In the genomic region with DNA sequence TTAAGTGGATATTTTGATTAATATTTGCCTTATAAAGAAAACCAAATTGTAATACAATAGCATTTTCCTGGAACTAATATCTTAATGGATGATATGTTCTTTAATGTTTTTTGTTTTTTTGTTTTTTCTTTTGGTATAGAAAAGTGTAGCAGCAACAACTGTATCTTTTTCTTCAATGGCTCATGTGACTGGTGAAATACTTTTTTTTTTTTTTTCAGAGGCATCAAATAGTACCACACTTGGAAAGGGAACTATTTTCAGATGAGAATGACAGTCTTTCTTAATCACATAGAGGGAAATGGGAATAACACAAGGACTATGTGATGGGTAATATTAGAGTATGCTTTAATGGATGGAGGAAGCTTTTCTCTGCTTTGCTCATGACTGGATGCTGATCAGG, we compare ENCODE assay signal across 11 mouse cellular contexts. TPM values are rescaled to one million over a fixed set of nuclear protein-coding genes. Genes with fewer than 3 reads are reported as not detected.
A peak's percentile ranks its signal among the peaks of the same experiment; 100 is the strongest.
DNase-seq lines count a peak whose midpoint lies in the region; ATAC-seq and TF ChIP-seq lines count a peak whose summit lies in the region.
"Had no signal": no experiment of that assay in that cellular context is flagged by ENCODE, and none has a peak within 500 bp of the region (broad histone marks: within the 10 kb centered on the region; RNA-seq: fewer than 3 reads in every experiment).

No protein-coding gene starts in this region.

- H3K9ac ChIP-seq in heart, postnatal 0 days (replicated peaks; ENCODE audit: low read depth, low read length): no peak overlapping the region
- peak overlapping the region; percentile 23; the same call in 1 of the 2 replicates for H3K9ac ChIP-seq in CH12.LX (ENCODE audit: insufficient read depth, low read depth)
- H3K9ac ChIP-seq in forebrain, embryonic 11.5 days (ENCODE audit: low read length): no peak overlapping the region; the same call in 1 of the 2 replicates

- peaks cover 33% of the 10 kb centered on the region for H3K4me1 ChIP-seq in heart, postnatal 0 days (ENCODE audit: control insufficient read depth, insufficient read depth)
- H3K4me1 ChIP-seq in CH12.LX (ENCODE audit: control insufficient read depth in 1 of 2, insufficient read depth in 2 of 2): peaks cover 0 to 26% of the 10 kb centered on the region in 2 experiments; a peak in 2 of 4 replicates
- peaks cover 8% of the 10 kb centered on the region; the same call in 1 of the 2 replicates for H3K4me1 ChIP-seq in forebrain, embryonic 11.5 days (replicated peaks; ENCODE audit: control insufficient read depth, insufficient read depth, low read length)
- H3K4me1 ChIP-seq in midbrain, embryonic 10.5 days: peaks cover 68% of the 10 kb centered on the region

- DNase-seq in heart, postnatal 0 days (ENCODE audit: low spot score): no peak
- no peak for DNase-seq in heart, adult 18-20 months
- DNase-seq in CH12.LX (ENCODE audit: extremely low read depth): no peak
- no peak for DNase-seq in forebrain, embryonic 11.5 days (ENCODE audit: low spot score)
- DNase-seq in midbrain, embryonic 10.5 days (ENCODE audit: low spot score): no peak
- DNase-seq in adrenal gland, postnatal 4 days (ENCODE audit: low spot score in 2 of 2): no peak
- DNase-seq in cerebellum, adult 11-12 months: no peak
- DNase-seq in spleen, adult 18-20 months: no peak
- DNase-seq: embryo, embryonic 11 days; gastrocnemius, postnatal 25 days had no signal

- TF ChIP-seq RAD21 in CH12.LX (IDR thresholded peaks at IDR 0.05; ENCODE audit: low read depth, low read length): no peak

- H3K9me3 ChIP-seq in heart, postnatal 0 days (replicated peaks; ENCODE audit: control insufficient read depth, low read length): no peaks in the 10 kb centered on the region
- H3K9me3 ChIP-seq in CH12.LX (replicated peaks; ENCODE audit: low read length): no peaks in the 10 kb centered on the region
- H3K9me3 ChIP-seq in forebrain, embryonic 11.5 days (ENCODE audit: control insufficient read depth, low read length): no peaks in the 10 kb centered on the region
- H3K9me3 ChIP-seq in midbrain, embryonic 10.5 days (replicated peaks): no peaks in the 10 kb centered on the region
- H3K9me3 ChIP-seq: megakaryocyte, embryonic 14.5 days had no signal

- no peak for ATAC-seq in heart, postnatal 0 days (ENCODE audit: insufficient read depth, low read depth)
- ATAC-seq in forebrain, embryonic 11.5 days (replicated peaks; ENCODE audit: low FRiP score): no peak

- TF ChIP-seq POLR2A in CH12.LX (IDR thresholded peaks at IDR 0.05; ENCODE audit: low read depth, low read length): no peak

- H3K27ac ChIP-seq in heart, postnatal 0 days (ENCODE audit: low read depth): no peak overlapping the region
- H3K27ac ChIP-seq in CH12.LX (ENCODE audit: insufficient read depth, low read depth): no peak overlapping the region
- no peak overlapping the region for H3K27ac ChIP-seq in forebrain, embryonic 11.5 days (ENCODE audit: low read depth, low read length)
- H3K27ac ChIP-seq in midbrain, embryonic 10.5 days (replicated peaks): no peak overlapping the region

- no peak for TF ChIP-seq CTCF in heart, postnatal 0 days (IDR thresholded peaks at IDR 0.05; ENCODE audit: low read depth)
- no peak for TF ChIP-seq CTCF in CH12.LX (conservative IDR thresholded peaks at IDR 0.05 in 1 of 2, IDR thresholded peaks at IDR 0.05 in 1 of 2; ENCODE audit: low read depth in 2 of 2, low read length in 2 of 2)

- no peaks in the 10 kb centered on the region for H3K27me3 ChIP-seq in heart, postnatal 0 days (ENCODE audit: control insufficient read depth, insufficient read depth, low read length)
- no peaks in the 10 kb centered on the region for H3K27me3 ChIP-seq in CH12.LX (replicated peaks)
- H3K27me3 ChIP-seq in forebrain, embryonic 11.5 days (ENCODE audit: control insufficient read depth, insufficient read depth, low read length): no peaks in the 10 kb centered on the region
- H3K27me3 ChIP-seq in midbrain, embryonic 10.5 days (ENCODE audit: low read depth, poor library complexity, severe bottlenecking): no peaks in the 10 kb centered on the region

- H3K4me3 ChIP-seq in heart, postnatal 0 days (ENCODE audit: low read depth, low read length): peak overlapping the region; percentile 89
- H3K4me3 ChIP-seq in CH12.LX (replicated peaks in 1 of 3; ENCODE audit: low read depth in 2 of 3, low read length in 2 of 3, poor library complexity in 1 of 3): peak overlapping the region; percentile 34 to 95 (median 85)
- peak overlapping the region; percentile 92 for H3K4me3 ChIP-seq in forebrain, embryonic 11.5 days (ENCODE audit: low read depth, low read length)
- H3K4me3 ChIP-seq in midbrain, embryonic 10.5 days: peak overlapping the region; percentile 97

- no peak for TF ChIP-seq EP300 in heart, postnatal 0 days (IDR thresholded peaks at IDR 0.05; ENCODE audit: low read depth)
- TF ChIP-seq EP300 in CH12.LX (IDR thresholded peaks at IDR 0.05; ENCODE audit: low read length): no peak

- dilution Hi-C loops in CH12.LX (cut with MboI; ENCODE audit: extremely low pct_ligation_motif_present, extremely low pct_unique_long_range_greater_than_20kb, low sequenced_read_pairs): no loop called here

- peaks cover 51% of the 10 kb centered on the region for H3K79me2 ChIP-seq in CH12.LX (replicated peaks; ENCODE audit: control insufficient read depth, extremely low read depth, insufficient read depth, poor library complexity, severe bottlenecking)

- in situ Hi-C loops in CH12.LX (cut with MboI; ENCODE audit: low pct_ligation_motif_present, low pct_unique_long_range_greater_than_20kb, low sequenced_read_pairs): loop anchor here (5.0 kb wide), 1 partner anchor 218 kb away; no protein-coding TSS in a partner anchor

- no peaks in the 10 kb centered on the region for H3K36me3 ChIP-seq in heart, postnatal 0 days (replicated peaks; ENCODE audit: control insufficient read depth, insufficient read depth, low read length)
- peaks cover 0 to 7% of the 10 kb centered on the region in 2 experiments for H3K36me3 ChIP-seq in CH12.LX (replicated peaks in 1 of 2; ENCODE audit: control insufficient read depth in 1 of 2, insufficient read depth in 1 of 2, low read length in 1 of 2)
- no peaks in the 10 kb centered on the region for H3K36me3 ChIP-seq in forebrain, embryonic 11.5 days (ENCODE audit: control insufficient read depth, insufficient read depth, low read length)
- H3K36me3 ChIP-seq in midbrain, embryonic 10.5 days: no peaks in the 10 kb centered on the region

- peak overlapping the region; percentile 88 for H3K4me2 ChIP-seq in heart, postnatal 0 days (ENCODE audit: low read depth, low read length)
- H3K4me2 ChIP-seq in CH12.LX (ENCODE audit: insufficient read depth, low read depth, poor library complexity, severe bottlenecking): peak overlapping the region; percentile 93
- peak overlapping the region; percentile 76 for H3K4me2 ChIP-seq in forebrain, embryonic 11.5 days (ENCODE audit: low read depth, low read length, severe bottlenecking)

TF ChIP-seq in CH12.LX, 34 proteins besides CTCF, POLR2A, EP300 and RAD21:
- TF ChIP-seq JUND (conservative IDR thresholded peaks at IDR 0.05; ENCODE audit: low read depth, low read length) (no peak), RCOR1 (conservative IDR thresholded peaks at IDR 0.05; ENCODE audit: low read depth, low read length) (no peak), NELFE (IDR thresholded peaks at IDR 0.05; ENCODE audit: low read depth, low read length) (no peak), HCFC1 (IDR thresholded peaks at IDR 0.05; ENCODE audit: low read depth, low read length) (no peak), CHD2 (IDR thresholded peaks at IDR 0.05; ENCODE audit: low read length) (no peak), MXI1 (IDR thresholded peaks at IDR 0.05; ENCODE audit: low read depth, low read length) (0 out of 2 replicates have a peak, but pooled peaks have one; percentile 6), TBP (conservative IDR thresholded peaks at IDR 0.05; ENCODE audit: low read depth, low read length) (no peak), UBTF (IDR thresholded peaks at IDR 0.05; ENCODE audit: low read depth, low read length) (no peak), GABPA (IDR thresholded peaks at IDR 0.05; ENCODE audit: insufficient replicate concordance, low read depth, low read length) (no peak), SIN3A (IDR thresholded peaks at IDR 0.05; ENCODE audit: low read length) (no peak), MAX (IDR thresholded peaks at IDR 0.05; ENCODE audit: low read length) (no peak), ZNF384 (IDR thresholded peaks at IDR 0.05; ENCODE audit: low read depth, low read length) (peak; percentile 72)

RNA-seq across cellular contexts. Expression of a gene that starts 3.0 kb away (rescaled TPM):
- total RNA-seq in heart, postnatal 0 days (2014; rRNA removed; ENCODE audit: low replicate concordance): 15.2 and 17.8 TPM in 2 replicates
- 3.5 and 3.9 TPM in 2 replicates for polyA plus RNA-seq in heart, postnatal 0 days (2015; fragmentation: Nextera tagmentation; extraction: Ambion mirVana)
- total RNA-seq in heart, adult 18-20 months (2021): 10 to 100 TPM; 16.3 to 19.1 TPM
- total RNA-seq in CH12.LX (2012; rRNA removed) (15.3 and 20.9 TPM in 2 replicates), CH12.LX (2014; rRNA removed) (12.6 and 14.8 TPM in 2 replicates)
- 37.2 and 38.4 TPM in 2 replicates for polyA plus RNA-seq in CH12.LX (2012; ENCODE audit: insufficient read length, low read depth)
- polyA plus RNA-seq in forebrain, embryonic 11.5 days (2014; fragmentation: Nextera tagmentation; extraction: Ambion mirVana): 9.7 and 11.5 TPM in 2 replicates
- 4.8 and 5.0 TPM in 2 replicates for polyA plus RNA-seq in midbrain, embryonic 10.5 days (2016; fragmentation: Nextera tagmentation; extraction: Ambion mirVana)
- total RNA-seq in adrenal gland, postnatal 4 days (2021): 10 to 100 TPM; 18.6 to 19.4 TPM
